Mouse (Mus musculus) G1E (cell line): Measurements from ENCODE around the gene Dlx6. TPM values are rescaled to one million over a fixed set of nuclear protein-coding genes. Genes with fewer than 3 reads are reported as not detected.

Experiments
- ATAC-seq: 2 replicates; pipeline ENCODE4 v1.8.0; 2016; ENCODE audit warnings: mild to moderate bottlenecking; ENCODE audit not compliant: insufficient number of reproducible peaks, poor library complexity, low FRiP score, severe bottlenecking; ENCODE audit errors: extremely low read depth
- DNase-seq: peaks from one replicate; pipeline ENCODE4 v3.0.0; 2012; ENCODE audit warnings: low spot score
- H3K27me3 ChIP-seq: 2 replicates; pipeline ENCODE4 v1.6.1; 2012; ENCODE audit warnings: mild to moderate bottlenecking, low read length, inconsistent platforms; ENCODE audit not compliant: insufficient read depth
- H3K36me3 ChIP-seq: replicated peaks from 2 replicates; pipeline ENCODE3; 2012; ENCODE audit warnings: mild to moderate bottlenecking, inconsistent platforms
- H3K4me1 ChIP-seq: 2 replicates; pipeline ENCODE4 v1.6.1; 2012; ENCODE audit warnings: low read depth, low read length, inconsistent platforms, mixed read lengths; ENCODE audit not compliant: insufficient read depth
- H3K4me3 ChIP-seq: 2 replicates; pipeline ENCODE4 v1.5.1; 2012; ENCODE audit warnings: low read depth, mild to moderate bottlenecking, inconsistent platforms, low read length, moderate library complexity, mixed read lengths
- H3K9me3 ChIP-seq: replicated peaks from 2 replicates; pipeline ENCODE4 v1.6.1; 2012; ENCODE audit warnings: inconsistent platforms
- CTCF ChIP-seq: IDR thresholded peaks from 2 replicates; pipeline ENCODE4 v1.5.1; 2012; ENCODE audit warnings: low read depth, low read length, inconsistent platforms, mixed read lengths
- GATA1 ChIP-seq: IDR thresholded peaks from 2 replicates; pipeline ENCODE4 v1.6.1; 2012; ENCODE audit warnings: borderline replicate concordance, low read length, inconsistent platforms, mixed read lengths
- GATA2 ChIP-seq: IDR thresholded peaks from 2 replicates; pipeline ENCODE4 v1.6.1; 2012; ENCODE audit warnings: low read depth, low read length, inconsistent platforms, borderline replicate concordance
- POLR2AphosphoS5 ChIP-seq: IDR thresholded peaks from 2 replicates; pipeline ENCODE4 v1.6.1; 2012; ENCODE audit warnings: low read depth, low read length, inconsistent platforms; ENCODE audit not compliant: insufficient replicate concordance
- TAL1 ChIP-seq: conservative IDR thresholded peaks from 2 replicates; pipeline ENCODE4 v1.6.1; 2012; ENCODE audit warnings: low read depth, low read length, inconsistent platforms, mixed read lengths
- polyA plus RNA-seq: library from polyadenylated mRNA; stranded (reverse); fragments of >175 nt; gene quantifications from 2 replicates; pipeline ENCODE4 v1.2.3, GENCODE M21; 2012
- total RNA-seq, 2 experiments: library from RNA; stranded (forward) in 1 of 2; stranded (reverse) in 1 of 2; fragments of 200-1000 nt in 1 of 2; fragments of >200 nt in 1 of 2; fragmentation: Nextera tagmentation in 1 of 2; gene quantifications; 2 replicates each; pipeline ENCODE4 v1.2.3; 2014 to 2017

The Dlx6 gene
- total and polyA plus RNA-seq, 3 experiments: 1.1 TPM; not detected in 2

DNA sequence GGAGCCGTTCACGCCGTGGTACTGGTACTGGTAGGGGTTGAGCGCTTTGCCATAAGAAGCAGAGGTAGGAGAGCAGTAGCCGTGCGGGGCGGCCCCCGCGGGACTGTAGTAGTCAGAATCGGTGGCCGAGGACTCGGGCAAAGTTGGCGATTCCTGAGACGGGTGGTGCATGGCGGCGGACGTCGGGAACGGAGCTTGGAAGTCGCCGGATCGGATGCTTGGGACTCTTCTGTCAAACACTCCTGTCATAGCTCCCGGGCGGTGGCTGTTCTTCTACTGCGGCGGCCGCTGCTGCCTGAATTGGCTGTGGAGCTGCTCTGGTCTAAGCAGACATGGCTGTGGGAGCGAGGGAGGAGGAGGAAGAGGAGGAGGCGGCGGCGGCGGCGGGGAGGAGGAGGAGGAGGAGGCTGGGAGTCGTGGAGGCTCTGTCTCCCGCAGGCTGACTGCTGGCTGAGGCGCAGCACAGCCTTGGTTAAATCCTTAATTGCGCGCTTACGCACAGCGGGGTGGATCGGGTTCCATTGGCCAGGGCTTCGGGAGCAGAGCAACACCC, 18.6 kb downstream of the Dlx6 start, which contains the start of gene Dlx5:
Gene Dlx5 (minus strand): TSS at position 448 of the 553 bp plus-strand sequence.
- H3K27me3 ChIP-seq: peaks cover 40% of the 10 kb centered on the region
- no peaks in the 10 kb centered on the region for H3K9me3 ChIP-seq
- ATAC-seq (no peak), DNase-seq (no peak)
- H3K36me3 ChIP-seq: no peaks in the 10 kb centered on the region
- no peak within 1 kb of the TSS for H3K4me3 ChIP-seq
- TF ChIP-seq GATA1 (no peak), GATA2 (no peak), POLR2AphosphoS5 (no peak), TAL1 (no peak), CTCF (no peak)
- no peaks in the 10 kb centered on the region for H3K4me1 ChIP-seq

DNA sequence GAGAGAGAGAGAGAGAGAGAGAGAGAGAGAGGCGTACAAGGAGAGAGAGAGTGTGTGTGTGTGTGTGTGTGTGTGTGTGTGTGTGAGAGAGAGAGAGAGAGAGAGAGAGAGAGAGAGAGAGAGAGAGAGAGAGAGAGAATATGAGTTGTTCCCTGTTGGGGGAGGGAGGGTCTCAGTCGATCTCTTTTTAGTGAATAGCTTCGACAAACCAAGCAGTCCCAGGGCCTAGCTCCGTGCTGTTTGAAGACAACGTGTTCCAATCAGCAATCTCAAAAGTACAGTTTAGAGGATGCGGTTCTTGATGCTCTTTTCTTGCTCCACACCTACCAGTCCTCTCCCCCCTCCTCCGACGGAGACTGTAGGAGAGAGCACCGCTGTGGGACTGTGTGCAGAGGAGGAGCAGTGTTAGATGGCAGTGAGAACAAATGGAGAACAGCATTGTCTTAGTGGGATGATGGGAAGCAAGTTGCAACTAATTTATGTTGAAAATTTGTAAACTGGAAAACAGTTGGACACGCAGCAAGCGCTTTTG, 19.2 kb downstream of the Dlx6 start:
- TF ChIP-seq GATA2: no peak
- no peak for TF ChIP-seq POLR2AphosphoS5
- no peak for TF ChIP-seq CTCF
- no peak for TF ChIP-seq TAL1
- no peak for TF ChIP-seq GATA1
- H3K4me3 ChIP-seq: no peak overlapping the region
- no peaks in the 10 kb centered on the region for H3K4me1 ChIP-seq
- peaks cover 38% of the 10 kb centered on the region for H3K27me3 ChIP-seq
- ATAC-seq (no peak), DNase-seq (no peak)
- H3K9me3 ChIP-seq: no peaks in the 10 kb centered on the region
- H3K36me3 ChIP-seq: no peaks in the 10 kb centered on the region

DNA sequence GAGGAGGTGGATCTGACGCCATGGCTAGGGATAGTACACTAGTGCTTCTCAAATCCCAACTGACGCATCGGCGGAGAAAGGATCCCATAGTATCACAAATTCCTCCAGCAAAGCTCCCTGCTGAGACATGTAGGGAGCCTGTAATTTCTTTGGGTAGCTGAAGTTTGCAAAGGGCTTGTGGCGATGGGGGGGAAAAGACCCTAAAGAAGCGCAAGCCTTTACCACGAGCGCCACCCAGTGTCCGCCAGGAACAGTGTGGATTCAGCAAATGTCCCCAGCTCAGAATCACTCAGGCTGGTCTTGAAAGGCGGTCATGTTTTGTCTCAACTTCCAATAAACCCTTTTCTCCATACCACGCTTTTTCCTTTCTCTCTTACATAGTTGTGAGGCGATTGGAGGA, 21.8 kb downstream of the Dlx6 start:
- TF ChIP-seq CTCF (no peak), POLR2AphosphoS5 (no peak), GATA1 (no peak), TAL1 (no peak), GATA2 (no peak)
- peaks cover 18% of the 10 kb centered on the region; the same call in 1 of the 2 replicates for H3K27me3 ChIP-seq
- H3K9me3 ChIP-seq: no peaks in the 10 kb centered on the region
- DNase-seq (no peak), ATAC-seq (no peak)
- no peak overlapping the region for H3K4me3 ChIP-seq
- H3K4me1 ChIP-seq: no peaks in the 10 kb centered on the region
- no peaks in the 10 kb centered on the region for H3K36me3 ChIP-seq

DNA sequence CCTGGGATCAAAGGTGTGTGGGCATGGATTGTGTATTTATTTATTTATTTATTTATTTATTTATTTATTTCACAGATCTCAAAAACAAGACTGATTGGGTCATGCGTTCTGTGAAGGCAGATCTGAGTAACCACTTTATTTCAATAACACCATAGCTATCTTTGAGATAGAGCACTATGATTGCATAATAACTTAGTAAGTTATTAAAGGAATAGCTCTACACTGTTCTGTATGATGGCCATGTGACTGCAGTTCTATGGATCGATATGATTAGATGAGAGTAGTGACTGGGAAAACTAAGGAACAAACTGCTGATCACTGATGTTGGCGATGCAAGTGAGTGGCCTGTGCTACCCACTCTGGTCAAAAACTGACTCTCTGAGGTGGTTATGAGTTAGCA, 23.1 kb downstream of the Dlx6 start:
- DNase-seq (no peak), ATAC-seq (no peak)
- Histone ChIP-seq H3K4me1 (no peaks in the 10 kb centered on the region), H3K9me3 (no peaks in the 10 kb centered on the region), H3K4me3 (no peak overlapping the region), H3K27me3 (peaks cover 8% of the 10 kb centered on the region; the same call in 1 of the 2 replicates), H3K36me3 (no peaks in the 10 kb centered on the region)
- TF ChIP-seq GATA2: no peak
- TF ChIP-seq TAL1: no peak
- TF ChIP-seq POLR2AphosphoS5: no peak
- no peak for TF ChIP-seq CTCF
- TF ChIP-seq GATA1: no peak

DNA sequence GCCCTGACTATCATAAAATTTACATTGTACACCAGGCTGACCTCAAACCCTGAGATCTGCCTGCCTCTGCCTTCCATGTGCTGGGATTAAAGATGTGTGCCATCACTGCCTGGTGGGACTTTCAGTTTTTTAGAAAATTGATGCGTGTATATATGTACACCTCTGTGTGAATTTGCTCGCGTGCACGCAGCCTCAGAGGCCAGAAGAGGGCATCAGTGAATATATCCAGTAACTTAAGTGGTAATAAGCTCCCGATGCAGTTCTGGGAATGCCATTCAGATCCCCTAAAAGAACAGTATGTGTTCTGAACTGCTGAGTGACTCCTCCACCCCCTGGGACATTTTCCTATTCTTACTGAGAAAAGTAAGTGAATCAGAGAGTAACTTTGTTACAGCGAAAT, 26.9 kb downstream of the Dlx6 start:
- Histone ChIP-seq H3K9me3 (no peaks in the 10 kb centered on the region), H3K36me3 (no peaks in the 10 kb centered on the region), H3K4me3 (no peak overlapping the region), H3K4me1 (no peaks in the 10 kb centered on the region), H3K27me3 (no peaks in the 10 kb centered on the region)
- DNase-seq (no peak), ATAC-seq (no peak)
- TF ChIP-seq POLR2AphosphoS5: no peak
- no peak for TF ChIP-seq CTCF
- no peak for TF ChIP-seq GATA2
- no peak for TF ChIP-seq TAL1
- no peak for TF ChIP-seq GATA1

DNA sequence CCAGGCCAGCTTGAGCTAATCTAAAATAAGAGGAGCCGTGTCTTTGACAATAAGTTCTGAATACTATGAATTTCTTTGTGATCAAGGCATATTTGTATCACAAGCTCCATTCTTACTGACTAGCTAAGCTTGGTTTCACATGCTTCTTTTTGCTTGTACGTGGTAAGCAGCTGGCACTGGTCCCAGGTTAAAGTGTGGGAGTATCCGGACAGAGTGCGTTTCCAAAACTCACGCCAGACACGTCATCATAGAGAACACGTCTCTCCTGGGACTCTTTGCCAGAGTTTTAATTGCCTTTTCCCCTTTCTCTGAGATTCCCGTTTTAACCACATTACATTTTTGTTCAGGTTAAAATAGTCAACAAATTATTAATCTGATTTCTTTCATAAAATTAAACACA, 46.5 kb downstream of the Dlx6 start:
- ATAC-seq (no peak), DNase-seq (no peak)
- TF ChIP-seq GATA1 (no peak), TAL1 (no peak), GATA2 (no peak), CTCF (no peak), POLR2AphosphoS5 (no peak)
- peaks cover 3% of the 10 kb centered on the region; the same call in 1 of the 2 replicates for H3K27me3 ChIP-seq
- no peak overlapping the region for H3K4me3 ChIP-seq
- no peaks in the 10 kb centered on the region for H3K9me3 ChIP-seq
- no peaks in the 10 kb centered on the region for H3K36me3 ChIP-seq
- H3K4me1 ChIP-seq: no peaks in the 10 kb centered on the region

DNA sequence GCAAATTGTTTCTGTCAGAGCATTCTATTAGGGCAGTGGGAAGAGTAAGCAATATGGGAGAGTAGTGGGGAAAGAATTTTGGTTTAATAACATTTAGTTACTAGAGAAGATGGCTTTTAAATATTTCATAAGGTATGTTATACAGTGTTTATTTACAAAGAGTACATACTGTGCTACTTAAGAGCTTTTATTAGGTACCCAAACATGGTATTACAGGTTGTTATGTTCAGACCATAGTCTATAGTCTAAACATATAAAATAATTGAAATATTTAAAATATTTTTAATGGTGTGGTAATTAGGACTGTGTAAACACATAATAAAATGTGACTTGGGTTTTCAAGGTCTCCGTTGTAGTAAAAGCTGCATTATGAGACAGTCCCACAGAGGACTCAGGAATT, 51.2 kb downstream of the Dlx6 start:
- Histone ChIP-seq H3K4me1 (no peaks in the 10 kb centered on the region), H3K36me3 (no peaks in the 10 kb centered on the region), H3K27me3 (peaks cover 3% of the 10 kb centered on the region; the same call in 1 of the 2 replicates), H3K9me3 (no peaks in the 10 kb centered on the region), H3K4me3 (no peak overlapping the region)
- TF ChIP-seq GATA1: no peak
- TF ChIP-seq CTCF: no peak
- ATAC-seq (no peak), DNase-seq (no peak)
